Mouse (Mus musculus) gastrocnemius, postnatal 14 days (tissue): Measurements from ENCODE around the gene Hmgcll1. TPM values are rescaled to one million over a fixed set of nuclear protein-coding genes. Genes with fewer than 3 reads are reported as not detected.

Source experiments
- total RNA-seq, 2 experiments: library from RNA; stranded (reverse); gene quantifications; 2 replicates each; pipeline ENCODE4 v1.2.3; 2021

Hmgcll1 gene
- total RNA-seq, 2 experiments from 2014 or later = 0.37 TPM; not detected in 1

Other genes with a start within 250 kb of the Hmgcll1 start
- gene Bmp5, start 239.5 kb upstream of the Hmgcll1 start, total RNA-seq = 1 to 10 TPM; 2.9 to 3.7 TPM
- gene Gfral, start 198.8 kb downstream of the Hmgcll1 start, total RNA-seq = not detected